Mouse (Mus musculus) olfactory bulb, adult 2 months (tissue): Measurements from ENCODE around the gene Cbfa2t2.

Source experiments
- CTCF ChIP-seq: fragments of 200-500 bp; IDR thresholded peaks from 2 replicates; pipeline ENCODE4 v1.5.1; 2012; ENCODE audit warnings: low read depth, mild to moderate bottlenecking, low read length, moderate library complexity; ENCODE audit not compliant: insufficient read depth
- POLR2A ChIP-seq: fragments of 200-500 bp; IDR thresholded peaks from 2 replicates; pipeline ENCODE4 v1.6.1; 2012; ENCODE audit warnings: mild to moderate bottlenecking, low read depth, low read length, moderate library complexity; ENCODE audit not compliant: insufficient read depth

- no peak for TF ChIP-seq CTCF
- no peak for TF ChIP-seq POLR2A
These were observed 45.9 kb upstream of the Cbfa2t2 start for GRCm38 (mm10) chr2:154390180-154390964.
